Mouse (Mus musculus) hindbrain, embryonic 16.5 days (tissue): ENCODE measurements at regions not wholly inside any gene's neighbourhood (a gene's known extent, or its start where the extent isn't known, plus 50 kb on each side); places are given as distances from the start of the nearest gene placed in this dataset.

Experiments used
- ATAC-seq: fragments of 200-750 bp; cut with Nextera tagmentation; 2 replicates; pipeline ENCODE4 v1.8.0; 2017; ENCODE audit warnings: moderate TSS enrichment, moderate library complexity
- H3K27ac ChIP-seq: fragments of 300-500 bp; sonication (generic); 2 replicates; pipeline ENCODE4 v1.5.1; 2014; ENCODE audit warnings: low read depth, mild to moderate bottlenecking, control low read depth, low read length, moderate library complexity
- H3K27me3 ChIP-seq: fragments of 300-500 bp; sonication (generic); replicated peaks from 2 replicates; pipeline ENCODE4 v1.6.1; 2014; ENCODE audit warnings: low read length; ENCODE audit not compliant: control insufficient read depth, insufficient read depth
- H3K36me3 ChIP-seq: fragments of 300-500 bp; sonication (generic); 2 replicates; pipeline ENCODE4 v1.6.1; 2014; ENCODE audit warnings: mild to moderate bottlenecking, low read length, moderate library complexity, mixed read lengths; ENCODE audit not compliant: control insufficient read depth, insufficient read depth
- H3K4me1 ChIP-seq: fragments of 300-500 bp; sonication (generic); 2 replicates; pipeline ENCODE4 v1.6.1; 2014; ENCODE audit warnings: low read depth, low read length; ENCODE audit not compliant: control insufficient read depth, insufficient read depth
- H3K4me2 ChIP-seq: fragments of 300-500 bp; sonication (generic); 2 replicates; pipeline ENCODE4 v1.6.1; 2014; ENCODE audit warnings: mild to moderate bottlenecking, low read length, control low read depth, moderate library complexity
- H3K4me3 ChIP-seq: fragments of 300-500 bp; sonication (generic); 2 replicates; pipeline ENCODE4 v1.5.1; 2014; ENCODE audit warnings: mild to moderate bottlenecking, low read length, control low read depth, moderate library complexity
- H3K9ac ChIP-seq: fragments of 300-500 bp; sonication (generic); 2 replicates; pipeline ENCODE4 v1.6.1; 2014; ENCODE audit warnings: low read depth, mild to moderate bottlenecking, control low read depth, low read length, moderate library complexity
- H3K9me3 ChIP-seq: fragments of 300-500 bp; sonication (generic); 2 replicates; pipeline ENCODE4 v1.6.1; 2014; ENCODE audit warnings: mild to moderate bottlenecking, low read length, moderate library complexity; ENCODE audit not compliant: control insufficient read depth
- WGBS: fragments of 180-500 bp; shearing (Covaris S2); extraction: QIAGEN DNeasy Blood & Tissue Kit; methylation state at CpG from one replicate; pipeline ENCODE4 v1.1.7; 2014; 5-methylcytosine and 5-hydroxymethylcytosine counted together

GRCm38 (mm10) chr16:29706996-29707395 lies 127.9 kb downstream of the Opa1 start:
- H3K9ac ChIP-seq, result no peak overlapping the region
- H3K4me3 ChIP-seq, result no peak overlapping the region
- no peaks in the 10 kb centered on the region for H3K36me3 ChIP-seq
- no peaks in the 10 kb centered on the region for H3K4me1 ChIP-seq
- peaks cover 14% of the 10 kb centered on the region for H3K27me3 ChIP-seq
- H3K27ac ChIP-seq, result no peak overlapping the region
- no peaks in the 10 kb centered on the region for H3K9me3 ChIP-seq
- ATAC-seq, result no peak
- WGBS, result 93% methylated on average over 4 of the region's 4 CpGs
- no peak overlapping the region for H3K4me2 ChIP-seq

GRCm38 (mm10) chr16:29707656-29708055 lies 128.5 kb downstream of the Opa1 start:
- WGBS, result 96% methylated on average over 11 of the region's 11 CpGs

GRCm38 (mm10) chr16:29709072-29709471 lies 129.9 kb downstream of the Opa1 start:
- no peak overlapping the region for H3K27ac ChIP-seq
- H3K4me1 ChIP-seq, result no peaks in the 10 kb centered on the region
- no peak overlapping the region for H3K4me3 ChIP-seq
- no peak for ATAC-seq
- no peak overlapping the region for H3K4me2 ChIP-seq
- H3K36me3 ChIP-seq, result no peaks in the 10 kb centered on the region
- H3K27me3 ChIP-seq, result peaks cover 15% of the 10 kb centered on the region
- H3K9me3 ChIP-seq, result no peaks in the 10 kb centered on the region
- H3K9ac ChIP-seq, result no peak overlapping the region
- 57% methylated on average over 4 of the region's 4 CpGs for WGBS

More at GRCm38 (mm10) chr16:29707656-29708055, 128.5 kb downstream of the Opa1 start:
- H3K36me3 ChIP-seq, result no peaks in the 10 kb centered on the region
- H3K27me3 ChIP-seq, result peaks cover 15% of the 10 kb centered on the region
- no peak overlapping the region for H3K9ac ChIP-seq
- no peak overlapping the region for H3K4me2 ChIP-seq
- H3K4me3 ChIP-seq, result no peak overlapping the region
- no peak for ATAC-seq
- H3K4me1 ChIP-seq, result no peaks in the 10 kb centered on the region
- H3K27ac ChIP-seq, result no peak overlapping the region
- H3K9me3 ChIP-seq, result no peaks in the 10 kb centered on the region

- Histone ChIP-seq H3K9me3 (no peaks in the 10 kb centered on the region), H3K4me1 (no peaks in the 10 kb centered on the region), H3K27ac (peak overlapping the region; percentile 19; the same call in 1 of the 2 replicates), H3K27me3 (peaks cover 15% of the 10 kb centered on the region), H3K4me2 (no peak overlapping the region), H3K36me3 (no peaks in the 10 kb centered on the region), H3K9ac (no peak overlapping the region), H3K4me3 (no peak overlapping the region)
- ATAC-seq, result no peak
Measured at GRCm38 (mm10) chr16:29711386-29711785, 132.3 kb downstream of the Opa1 start.

- WGBS, result 64% methylated on average over 12 of the region's 12 CpGs
- peak; percentile 57 for ATAC-seq
- H3K9me3 ChIP-seq, result no peaks in the 10 kb centered on the region
Measured at GRCm38 (mm10) chr16:29711912-29712681, 133.0 kb downstream of the Opa1 start.

GRCm38 (mm10) chr16:29714612-29715127 lies 135.5 kb downstream of the Opa1 start:
- Histone ChIP-seq H3K9me3 (no peaks in the 10 kb centered on the region), H3K27ac (no peak overlapping the region), H3K9ac (no peak overlapping the region), H3K4me3 (no peak overlapping the region), H3K4me1 (peaks cover 2% of the 10 kb centered on the region; the same call in 1 of the 2 replicates), H3K27me3 (peaks cover 30% of the 10 kb centered on the region), H3K36me3 (no peaks in the 10 kb centered on the region), H3K4me2 (no peak overlapping the region)
- ATAC-seq, result peak; percentile 79
- 50% methylated on average over 10 of the region's 10 CpGs for WGBS

More at GRCm38 (mm10) chr16:29711912-29712681, 133.0 kb downstream of the Opa1 start:
- no peak overlapping the region for H3K4me2 ChIP-seq
- no peak overlapping the region for H3K9ac ChIP-seq
- H3K4me1 ChIP-seq, result no peaks in the 10 kb centered on the region
- H3K4me3 ChIP-seq, result no peak overlapping the region
- H3K36me3 ChIP-seq, result no peaks in the 10 kb centered on the region
- H3K27ac ChIP-seq, result no peak overlapping the region
- H3K27me3 ChIP-seq, result peaks cover 16% of the 10 kb centered on the region

- WGBS, result 54% methylated on average over 10 of the region's 10 CpGs
Measured at GRCm38 (mm10) chr16:29718965-29719364, 139.8 kb downstream of the Opa1 start.

GRCm38 (mm10) chr16:29719571-29720451 lies 140.7 kb downstream of the Opa1 start:
- peak; percentile 86 for ATAC-seq
- 25% methylated on average over 23 of the region's 23 CpGs for WGBS
- H3K36me3 ChIP-seq, result no peaks in the 10 kb centered on the region
- H3K9ac ChIP-seq, result no peak overlapping the region
- peaks cover 7% of the 10 kb centered on the region; the same call in 1 of the 2 replicates for H3K4me1 ChIP-seq
- H3K4me2 ChIP-seq, result no peak overlapping the region
- no peak overlapping the region for H3K27ac ChIP-seq
- peaks cover 52% of the 10 kb centered on the region for H3K27me3 ChIP-seq
- no peaks in the 10 kb centered on the region for H3K9me3 ChIP-seq
- no peak overlapping the region for H3K4me3 ChIP-seq

More at GRCm38 (mm10) chr16:29718965-29719364, 139.8 kb downstream of the Opa1 start:
- Histone ChIP-seq H3K4me3 (no peak overlapping the region), H3K27ac (no peak overlapping the region), H3K27me3 (peaks cover 49% of the 10 kb centered on the region), H3K9ac (no peak overlapping the region), H3K4me2 (no peak overlapping the region), H3K36me3 (no peaks in the 10 kb centered on the region), H3K4me1 (peaks cover 7% of the 10 kb centered on the region; the same call in 1 of the 2 replicates), H3K9me3 (no peaks in the 10 kb centered on the region)
- no peak for ATAC-seq

GRCm38 (mm10) chr16:29725153-29725552 lies 146.0 kb downstream of the Opa1 start:
- Histone ChIP-seq H3K27ac (no peak overlapping the region), H3K27me3 (peaks cover 68% of the 10 kb centered on the region), H3K4me1 (peaks cover 8% of the 10 kb centered on the region), H3K4me2 (no peak overlapping the region), H3K4me3 (no peak overlapping the region), H3K9me3 (no peaks in the 10 kb centered on the region), H3K36me3 (no peaks in the 10 kb centered on the region), H3K9ac (no peak overlapping the region)
- 47% methylated on average over 5 of the region's 5 CpGs for WGBS
- peak; percentile 66; the same call in 1 of the 2 replicates for ATAC-seq
